Mouse (Mus musculus) MEL (cell line): ENCODE data around the gene Slc2a10. TPM values are rescaled to one million over a fixed set of nuclear protein-coding genes. Genes with fewer than 3 reads are reported as not detected.

Experiments used
- DNase-seq: peaks from one replicate; pipeline ENCODE4 v3.0.0; 2011; ENCODE audit warnings: low read depth, low spot score
- H3K27ac ChIP-seq: 2 replicates; pipeline ENCODE4 v1.5.1; 2012; ENCODE audit warnings: low read depth, mild to moderate bottlenecking, control low read depth, low read length, moderate library complexity; ENCODE audit not compliant: control insufficient read depth
- H3K27me3 ChIP-seq, 2 experiments: fragments of 150-350 bp in 1 of 2; sonication (generic) in 1 of 2; 2 replicates each; pipeline ENCODE4 v1.6.1; 2012; ENCODE audit warnings: low read length in 2 of 2, mild to moderate bottlenecking in 2 of 2, improper control_type of control experiment in 1 of 2, moderate library complexity in 1 of 2; ENCODE audit not compliant: insufficient read depth in 2 of 2, control insufficient read depth in 1 of 2
- H3K36me3 ChIP-seq, 2 experiments: 2 replicates each; pipeline ENCODE4 v1.6.1; 2012 to 2014; ENCODE audit warnings: low read length in 2 of 2, improper control_type of control experiment in 1 of 2, inconsistent platforms in 1 of 2, mild to moderate bottlenecking in 1 of 2; ENCODE audit not compliant: insufficient read depth in 2 of 2, control insufficient read depth in 1 of 2
- H3K4me1 ChIP-seq, 2 experiments: fragments of 150-350 bp in 1 of 2; sonication (generic) in 1 of 2; 2 replicates each; pipeline ENCODE4 v1.6.1; 2012; ENCODE audit warnings: low read length in 2 of 2, improper control_type of control experiment in 1 of 2, mild to moderate bottlenecking in 1 of 2; ENCODE audit not compliant: insufficient read depth in 2 of 2, control insufficient read depth in 1 of 2
- H3K4me3 ChIP-seq, 2 experiments: fragments of 150-350 bp in 1 of 2; sonication (generic) in 1 of 2; 2 replicates each; pipeline ENCODE4 v1.5.1; 2012; ENCODE audit warnings: low read depth in 2 of 2, low read length in 2 of 2, mild to moderate bottlenecking in 2 of 2, moderate library complexity in 2 of 2, control low read depth in 1 of 2, improper control_type of control experiment in 1 of 2; ENCODE audit not compliant: control insufficient read depth in 1 of 2, insufficient read depth in 1 of 2
- H3K79me2 ChIP-seq: 2 replicates; pipeline ENCODE4 v1.6.1; 2012; ENCODE audit warnings: mild to moderate bottlenecking, low read length, moderate library complexity; ENCODE audit not compliant: control insufficient read depth, poor library complexity, insufficient read depth
- H3K9ac ChIP-seq: 2 replicates; pipeline ENCODE4 v1.6.1; 2012; ENCODE audit warnings: low read depth, mild to moderate bottlenecking, control low read depth, low read length, moderate library complexity; ENCODE audit not compliant: control insufficient read depth, poor library complexity, severe bottlenecking
- H3K9me3 ChIP-seq: fragments of 150-350 bp; sonication (generic); replicated peaks from 2 replicates; pipeline ENCODE4 v1.6.1; 2012; ENCODE audit warnings: mild to moderate bottlenecking, low read length, improper control_type of control experiment, moderate library complexity; ENCODE audit not compliant: insufficient read depth
- CHD1 ChIP-seq: IDR thresholded peaks from 2 replicates; pipeline ENCODE4 v1.6.1; 2012; ENCODE audit warnings: low read depth, mild to moderate bottlenecking, inconsistent platforms, low read length, improper control_type of control experiment
- CHD2 ChIP-seq: IDR thresholded peaks from 2 replicates; pipeline ENCODE4 v1.6.1; 2011; ENCODE audit warnings: low read length, improper control_type of control experiment
- CTCF ChIP-seq, 3 experiments: IDR thresholded peaks in 2 of 3; conservative IDR thresholded peaks in 1 of 3; 2 replicates each; pipeline ENCODE4 v1.5.1; 2011 to 2012; ENCODE audit warnings: low read length in 3 of 3, low read depth in 2 of 3, mild to moderate bottlenecking in 2 of 3, improper control_type of control experiment in 1 of 3, inconsistent platforms in 1 of 3, mixed read lengths in 1 of 3, moderate library complexity in 1 of 3; ENCODE audit not compliant: control insufficient read depth in 1 of 3, insufficient read depth in 1 of 3, poor library complexity in 1 of 3, severe bottlenecking in 1 of 3
- E2F4 ChIP-seq: IDR thresholded peaks from 2 replicates; pipeline ENCODE4 v1.6.1; 2011; ENCODE audit warnings: low read depth, low read length, improper control_type of control experiment, borderline replicate concordance
- KAT2A ChIP-seq: conservative IDR thresholded peaks from 2 replicates; pipeline ENCODE4 v1.6.1; 2012; ENCODE audit warnings: low read depth, low read length, improper control_type of control experiment, inconsistent platforms
- MAFK ChIP-seq: IDR thresholded peaks from 2 replicates; pipeline ENCODE4 v1.6.1; 2011; ENCODE audit warnings: low read depth, mild to moderate bottlenecking, low read length, improper control_type of control experiment, borderline replicate concordance
- MAX ChIP-seq: IDR thresholded peaks from 2 replicates; pipeline ENCODE4 v1.6.1; 2011; ENCODE audit warnings: low read length, improper control_type of control experiment
- MAZ ChIP-seq: IDR thresholded peaks from 2 replicates; pipeline ENCODE4 v1.6.1; 2012; ENCODE audit warnings: low read depth, mild to moderate bottlenecking, inconsistent platforms, low read length, improper control_type of control experiment
- MEF2A ChIP-seq: IDR thresholded peaks from 2 replicates; pipeline ENCODE4 v1.6.1; 2014; ENCODE audit warnings: low read depth, mild to moderate bottlenecking, inconsistent platforms, low read length, improper control_type of control experiment; ENCODE audit not compliant: poor library complexity, insufficient replicate concordance, severe bottlenecking; ENCODE audit errors: extremely low read depth
- MXI1 ChIP-seq: IDR thresholded peaks from 2 replicates; pipeline ENCODE4 v1.6.1; 2011; ENCODE audit warnings: mild to moderate bottlenecking, low read depth, low read length, improper control_type of control experiment
- NELFE ChIP-seq: IDR thresholded peaks from 2 replicates; pipeline ENCODE4 v1.6.1; 2011; ENCODE audit warnings: low read depth, low read length, improper control_type of control experiment
- POLR2AphosphoS5 ChIP-seq: IDR thresholded peaks from 2 replicates; pipeline ENCODE4 v1.6.1; 2012; ENCODE audit warnings: low read depth, borderline replicate concordance, mild to moderate bottlenecking, inconsistent platforms, low read length, moderate library complexity, mixed read lengths
- RCOR1 ChIP-seq: IDR thresholded peaks from 2 replicates; pipeline ENCODE4 v1.6.1; 2012; ENCODE audit warnings: low read depth, mild to moderate bottlenecking, inconsistent platforms, low read length, improper control_type of control experiment
- TBP ChIP-seq: IDR thresholded peaks from 2 replicates; pipeline ENCODE4 v1.8.0; 2011; ENCODE audit warnings: low read depth, low read length, improper control_type of control experiment
- UBTF ChIP-seq: IDR thresholded peaks from 2 replicates; pipeline ENCODE4 v1.6.1; 2012; ENCODE audit warnings: low read depth, mild to moderate bottlenecking, inconsistent platforms, low read length, improper control_type of control experiment, moderate library complexity, borderline replicate concordance; ENCODE audit not compliant: insufficient read depth
- USF2 ChIP-seq, 2 experiments: IDR thresholded peaks; 2 replicates each; pipeline ENCODE4 v1.6.1; 2011 to 2012; ENCODE audit warnings: improper control_type of control experiment in 2 of 2, low read length in 2 of 2, borderline replicate concordance in 1 of 2, inconsistent platforms in 1 of 2, low read depth in 1 of 2, mild to moderate bottlenecking in 1 of 2; ENCODE audit not compliant: insufficient read depth in 1 of 2
- ZC3H11A ChIP-seq: IDR thresholded peaks from 2 replicates; pipeline ENCODE4 v1.6.1; 2012; ENCODE audit warnings: low read depth, mild to moderate bottlenecking, inconsistent platforms, low read length, improper control_type of control experiment
- ZNF384 ChIP-seq: IDR thresholded peaks from 2 replicates; pipeline ENCODE4 v1.6.1; 2012; ENCODE audit warnings: low read depth, mild to moderate bottlenecking, inconsistent platforms, low read length, improper control_type of control experiment
- polyA plus RNA-seq, 2 experiments: library from polyadenylated mRNA; stranded (reverse) in 1 of 2; unstranded in 1 of 2; fragments of >175 nt in 1 of 2; fragments of >200 nt in 1 of 2; gene quantifications; 2 replicates each; pipeline versions ENCODE4 v1.2.1 to v1.2.4; 2012; ENCODE audit warnings: low replicate concordance in 2 of 2, low read depth in 1 of 2; ENCODE audit not compliant: insufficient read length in 2 of 2, insufficient read depth in 1 of 2, missing spikeins in 1 of 2
- total RNA-seq: library from RNA; depleted of rRNA; stranded (reverse); fragments of 300-350 nt; gene quantifications from 2 replicates; pipeline ENCODE4 v1.2.3, GENCODE M21; 2012

Gene Slc2a10
- total and polyA plus RNA-seq, 3 experiments: not detected

DNA sequence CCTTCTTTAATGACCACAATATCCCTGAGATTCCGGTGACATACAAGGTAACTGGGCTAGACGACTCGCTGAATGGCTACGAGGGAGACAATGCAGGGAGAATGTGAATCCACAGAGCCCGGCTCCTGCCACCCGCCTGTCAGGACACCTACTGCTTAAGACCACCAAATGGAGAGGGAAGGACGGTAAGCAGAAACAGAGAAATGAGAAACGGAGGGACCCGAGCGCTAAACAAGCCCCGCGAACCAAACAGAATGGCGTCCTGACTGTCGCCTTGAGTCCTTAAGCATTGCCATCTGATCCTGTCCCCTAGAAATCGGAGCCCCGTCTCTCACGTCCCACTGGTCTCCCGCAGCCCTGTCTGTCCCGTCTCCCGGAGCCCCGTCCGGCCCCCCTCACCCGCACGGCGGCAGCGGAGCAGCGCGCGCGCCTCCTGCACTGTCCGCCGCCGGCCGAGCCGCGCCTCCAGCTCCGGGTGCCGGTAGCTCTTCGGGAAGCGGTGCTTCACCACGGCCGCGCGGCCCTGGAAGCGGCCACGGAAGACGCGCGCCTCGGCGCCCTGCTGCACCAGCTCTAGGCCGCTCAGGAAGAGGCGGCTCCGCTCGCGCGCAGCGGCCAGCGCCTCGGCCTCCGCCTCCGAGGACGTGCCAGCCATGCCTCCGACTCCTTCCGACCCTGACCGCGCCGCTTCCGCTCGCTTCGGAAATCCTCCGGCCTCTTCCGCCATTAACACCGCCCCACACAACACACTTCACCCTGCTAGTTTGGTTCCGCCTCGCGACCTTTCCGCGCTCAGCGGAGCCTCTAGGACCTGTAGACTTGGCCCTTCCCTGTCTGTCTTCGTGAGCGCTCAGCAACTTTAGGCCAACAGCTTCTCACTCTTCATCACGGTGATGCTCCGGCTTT, 10.7 kb upstream of the Slc2a10 start, which contains the start of gene Trp53rka (continued):
- peak; percentile 84 for TF ChIP-seq MXI1
- no peak for TF ChIP-seq UBTF
- no peak for TF ChIP-seq CHD2
- no peak for TF ChIP-seq ZC3H11A
- TF ChIP-seq MEF2A: no peak
- TF ChIP-seq NELFE: peak; percentile 77
- TF ChIP-seq KAT2A: peak; percentile 63; the same call in 1 of the 2 replicates
- TF ChIP-seq MAX: peak; percentile 69
- peak; percentile 59; the same call in 1 of the 2 replicates for TF ChIP-seq MAZ
- no peak for TF ChIP-seq CTCF (IDR thresholded peaks at IDR 0.05 in 2 of 3, conservative IDR thresholded peaks at IDR 0.05 in 1 of 3; ENCODE audit: control insufficient read depth in 1 of 3, insufficient read depth in 1 of 3, low read depth in 2 of 3, low read length in 3 of 3, poor library complexity in 1 of 3, severe bottlenecking in 1 of 3)
- TF ChIP-seq MAFK: no peak
- TF ChIP-seq TBP: peak; percentile 88
- TF ChIP-seq E2F4: no peak
- TF ChIP-seq USF2 (IDR thresholded peaks at IDR 0.05; ENCODE audit: borderline replicate concordance in 1 of 2, insufficient read depth in 1 of 2, low read depth in 1 of 2, low read length in 2 of 2): no peak
- peak; percentile 58; the same call in 1 of the 2 replicates for TF ChIP-seq ZNF384
- no peak for TF ChIP-seq RCOR1

- Histone ChIP-seq H3K79me2 (peaks cover 10% of the 10 kb centered on the region), H3K9ac (peak overlapping the region; percentile 80), H3K4me3 (peak overlapping the region; percentile 78 to 95), H3K27me3 (no peaks in the 10 kb centered on the region), H3K36me3 (peaks cover 0 to 4% of the 10 kb centered on the region in 2 experiments; a peak in 1 of 4 replicates), H3K27ac (peak overlapping the region; percentile 53), H3K4me1 (peaks cover 3 to 5% of the 10 kb centered on the region in 2 experiments; a peak in 2 of 4 replicates), H3K9me3 (no peaks in the 10 kb centered on the region)
- TF ChIP-seq POLR2AphosphoS5 (no peak), KAT2A (no peak), CHD1 (no peak)
- DNase-seq: no peak
These were observed 9.9 kb upstream of the Slc2a10 start for GRCm38 (mm10) chr2:165493587-165494210.
